Comparison of ENCODE assay signal across 23 mouse cellular contexts in the genomic region with DNA sequence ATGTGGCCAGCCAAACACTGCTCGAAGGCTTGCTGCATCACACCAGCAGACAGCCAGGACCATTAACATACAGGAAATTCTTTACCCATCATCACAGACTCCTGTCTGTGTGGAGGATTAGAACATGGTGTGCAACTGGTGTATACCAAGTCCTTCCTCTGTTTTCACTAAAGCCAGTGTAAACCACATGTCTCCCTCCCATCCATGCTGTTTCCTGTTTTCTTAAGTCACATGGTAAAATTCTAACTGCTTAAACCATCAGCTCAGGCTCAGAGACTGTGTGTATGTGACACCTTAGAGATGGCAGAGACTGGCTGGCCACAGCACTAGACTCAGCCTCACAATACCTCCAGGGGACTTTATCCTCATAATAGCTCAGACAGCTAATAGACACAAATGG.
"Had no signal": no experiment of that assay in that cellular context is flagged by ENCODE, and none has a peak within 500 bp of the region (broad histone marks: within the 10 kb centered on the region; RNA-seq: fewer than 3 reads in every experiment).

No protein-coding gene starts in this region.

- H3K9ac ChIP-seq: heart, embryonic 12.5 days; hindbrain, embryonic 14.5 days; intestine, embryonic 15.5 days; limb, embryonic 13.5 days; limb, embryonic 15.5 days; liver, embryonic 12.5 days had no signal

- H3K4me3 ChIP-seq: heart, embryonic 10.5 days; heart, embryonic 12.5 days; intestine, embryonic 15.5 days; layer of hippocampus, adult 2 months; left cerebral cortex, adult 2 months; limb, embryonic 13.5 days; limb, embryonic 15.5 days; liver, embryonic 12.5 days had no signal

- H3K36me3 ChIP-seq: heart, embryonic 10.5 days; heart, embryonic 12.5 days; intestine, embryonic 15.5 days; liver, embryonic 12.5 days had no signal

- H3K4me2 ChIP-seq: heart, embryonic 12.5 days; hindbrain, embryonic 14.5 days; intestine, embryonic 15.5 days; limb, embryonic 13.5 days; limb, embryonic 15.5 days; liver, embryonic 12.5 days had no signal

- H3K27ac ChIP-seq: heart, embryonic 10.5 days; hindbrain, embryonic 14.5 days; intestine, embryonic 15.5 days; layer of hippocampus, adult 2 months; left cerebral cortex, adult 2 months; limb, embryonic 13.5 days; limb, embryonic 15.5 days; liver, embryonic 12.5 days had no signal

- H3K4me1 ChIP-seq: heart, embryonic 10.5 days; intestine, embryonic 15.5 days; liver, embryonic 12.5 days had no signal

- DNase-seq: gastrocnemius, postnatal 14 days; gastrocnemius, postnatal 36 days; heart, adult 18-20 months; heart, postnatal 10 days; heart, postnatal 4 days; kidney, adult 18-20 months; kidney, adult 8-10 months; kidney, postnatal 10 days; kidney, postnatal 25 days; kidney, postnatal 4 days; left cerebral cortex, postnatal 4 days had no signal

- H3K9me3 ChIP-seq: heart, embryonic 10.5 days; heart, embryonic 12.5 days; intestine, embryonic 15.5 days; limb, embryonic 13.5 days; limb, embryonic 15.5 days; liver, embryonic 12.5 days had no signal

- H3K27me3 ChIP-seq: heart, embryonic 12.5 days; intestine, embryonic 15.5 days; limb, embryonic 13.5 days; limb, embryonic 15.5 days; liver, embryonic 12.5 days had no signal

- ATAC-seq: hindbrain, embryonic 16.5 days; inflammation-experienced regulatory T-cells, adult 6 months; intestine, embryonic 15.5 days; intestine, postnatal 0 days; liver, embryonic 12.5 days had no signal
